Mouse (Mus musculus): ENCODE measurements at regions not wholly inside any gene's neighbourhood (a gene's known extent, or its start where the extent isn't known, plus 50 kb on each side); places are given as distances from the start of the nearest gene placed in this dataset.
"Not testable (repeated sequence)": the region's sequence is repeated elsewhere in the genome, so short reads cannot be mapped to it uniquely, and the experiment has no call there.

DNA sequence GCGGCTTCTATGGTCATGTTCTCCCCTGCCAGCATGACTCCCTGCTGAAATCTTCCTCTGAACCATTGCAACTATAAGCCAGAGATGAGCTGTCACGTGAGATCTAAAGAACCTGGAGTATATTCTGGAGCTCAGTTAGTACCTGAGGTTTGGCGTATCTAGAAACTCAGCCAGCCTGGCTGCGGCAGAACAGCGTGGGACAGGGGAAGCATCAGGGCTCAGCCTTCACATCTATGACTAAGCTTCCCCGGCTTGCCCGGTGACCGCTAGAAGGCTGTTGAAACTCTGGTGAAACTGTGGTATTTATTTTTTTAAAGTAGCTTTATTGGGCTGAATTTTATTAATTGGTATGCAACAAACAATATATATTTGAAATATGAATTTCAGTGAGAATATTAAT lies 134.3 kb downstream of the Dll1 start:
- H3K4me3 ChIP-seq (replicated peaks) = no peak overlapping the region
- H3K36me3 ChIP-seq = no peaks in the 10 kb centered on the region
- no peak overlapping the region for H3K27ac ChIP-seq
- H3K4me1 ChIP-seq (replicated peaks) = peaks cover 4% of the 10 kb centered on the region
- H3K9me3 ChIP-seq = no peaks in the 10 kb centered on the region
- H3K9ac ChIP-seq (replicated peaks) = no peak overlapping the region
- no peak overlapping the region for H3K4me2 ChIP-seq (replicated peaks)
- peaks cover 6% of the 10 kb centered on the region; the same call in 1 of the 2 replicates for H3K27me3 ChIP-seq
- no peak for ATAC-seq
- WGBS = 87% methylated on average over 8 of the region's 8 CpGs

DNA sequence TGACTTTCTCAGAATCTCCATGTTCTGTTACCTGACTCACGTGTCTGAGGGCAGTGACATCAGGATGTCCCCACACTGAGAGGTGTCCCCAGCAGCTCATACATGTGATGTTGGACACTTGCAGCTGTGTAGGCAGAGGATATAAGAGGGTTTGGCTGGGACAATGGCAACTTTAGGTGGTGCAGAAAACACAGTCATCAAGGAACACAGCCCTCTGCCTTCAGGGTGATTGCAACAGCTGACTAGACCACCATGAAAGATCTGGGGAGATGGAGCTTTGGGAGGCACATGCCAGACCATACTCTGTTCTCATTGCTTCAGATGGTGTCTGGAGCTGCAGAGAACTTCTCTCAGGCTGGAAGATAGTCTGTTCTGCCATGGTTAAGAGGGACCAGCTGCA lies 135.2 kb downstream of the Dll1 start:
- H3K9me3 ChIP-seq = no peaks in the 10 kb centered on the region
- no peak overlapping the region for H3K4me2 ChIP-seq (replicated peaks)
- no peak for ATAC-seq
- H3K27ac ChIP-seq = no peak overlapping the region
- H3K4me3 ChIP-seq (replicated peaks) = no peak overlapping the region
- H3K27me3 ChIP-seq = peaks cover 6% of the 10 kb centered on the region; the same call in 1 of the 2 replicates
- no peak overlapping the region for H3K9ac ChIP-seq (replicated peaks)
- 97% methylated on average over 1 of the region's 1 CpGs for WGBS
- no peaks in the 10 kb centered on the region for H3K36me3 ChIP-seq
- H3K4me1 ChIP-seq (replicated peaks) = no peaks in the 10 kb centered on the region

DNA sequence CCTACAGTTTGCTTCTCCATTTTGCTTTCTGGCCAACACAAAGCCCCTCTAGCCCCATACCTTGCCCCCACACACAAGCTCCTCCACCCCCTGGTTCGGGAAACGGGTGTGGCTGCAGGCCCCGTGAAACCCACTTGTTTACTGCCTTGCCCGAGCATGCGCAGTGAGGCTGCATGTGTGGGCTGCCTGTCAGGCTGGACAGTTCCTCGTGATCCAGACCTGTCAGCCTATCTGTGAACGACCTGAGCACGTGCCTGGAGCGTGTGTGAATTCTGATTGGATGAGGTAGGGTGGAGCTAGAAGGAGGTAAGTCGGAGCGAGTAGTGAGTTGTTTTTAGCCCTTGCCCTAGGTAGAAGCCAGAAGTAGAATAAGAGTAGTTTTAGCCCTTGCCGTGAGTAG lies 136.0 kb downstream of the Dll1 start:
- not testable (repeated sequence) for H3K4me3 ChIP-seq (replicated peaks); H3K36me3 ChIP-seq; H3K27ac ChIP-seq; H3K9me3 ChIP-seq; H3K4me2 ChIP-seq (replicated peaks); H3K27me3 ChIP-seq; H3K9ac ChIP-seq (replicated peaks); H3K4me1 ChIP-seq (replicated peaks); ATAC-seq
- WGBS = 74% methylated on average over 12 of the region's 12 CpGs

DNA sequence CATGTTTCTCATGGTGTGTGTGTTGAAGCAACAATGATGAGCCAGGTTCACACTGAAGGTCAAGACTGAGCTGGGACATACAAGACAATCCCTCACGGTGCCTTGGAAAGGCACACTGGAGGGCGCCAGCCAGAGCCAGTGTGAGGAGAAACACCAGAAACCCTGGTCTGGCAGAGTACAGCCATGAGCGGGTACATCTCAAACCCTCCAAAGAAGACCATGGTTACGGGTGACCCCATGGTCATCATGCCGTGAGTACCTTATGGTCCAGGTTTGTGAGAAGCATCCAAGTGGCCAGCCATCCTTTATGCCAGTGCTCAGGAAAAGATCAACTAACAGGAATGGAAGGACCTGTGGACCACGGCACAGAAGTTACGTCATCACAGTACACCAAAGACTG lies 136.7 kb downstream of the Dll1 start:
- 98% methylated on average over 7 of the region's 7 CpGs for WGBS
- H3K4me2 ChIP-seq (replicated peaks) = no peak overlapping the region
- H3K27me3 ChIP-seq = peaks cover 6% of the 10 kb centered on the region; the same call in 1 of the 2 replicates
- no peaks in the 10 kb centered on the region for H3K9me3 ChIP-seq
- no peak for ATAC-seq
- H3K9ac ChIP-seq (replicated peaks) = no peak overlapping the region
- H3K4me1 ChIP-seq (replicated peaks) = no peaks in the 10 kb centered on the region
- no peaks in the 10 kb centered on the region for H3K36me3 ChIP-seq
- no peak overlapping the region for H3K27ac ChIP-seq
- H3K4me3 ChIP-seq (replicated peaks) = no peak overlapping the region

DNA sequence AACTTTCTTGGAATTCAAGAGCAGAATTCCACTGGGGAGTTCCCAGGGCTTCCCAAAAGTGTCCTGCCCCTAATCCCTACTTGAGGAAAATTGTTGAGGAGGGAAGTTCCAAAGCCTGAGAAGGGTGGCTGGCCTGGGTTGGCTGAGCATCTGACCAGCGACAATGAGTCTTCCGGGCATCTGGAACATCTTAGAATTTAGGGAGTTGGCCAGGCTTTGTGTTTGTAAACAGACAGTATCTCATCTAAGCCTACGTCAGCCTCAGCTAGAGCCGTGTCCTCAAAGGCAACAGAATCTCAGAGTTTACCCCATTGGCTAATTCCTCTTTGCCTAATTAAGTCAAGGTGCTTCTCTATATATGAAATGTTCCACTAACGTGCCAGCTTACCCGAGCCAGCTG lies 141.6 kb downstream of the Dll1 start:
- ATAC-seq = no peak
- WGBS = 86% methylated on average over 6 of the region's 6 CpGs
- H3K4me2 ChIP-seq (replicated peaks) = no peak overlapping the region
- no peak overlapping the region for H3K9ac ChIP-seq (replicated peaks)
- H3K4me1 ChIP-seq (replicated peaks) = no peaks in the 10 kb centered on the region
- H3K36me3 ChIP-seq = no peaks in the 10 kb centered on the region
- H3K4me3 ChIP-seq (replicated peaks) = no peak overlapping the region
- H3K27ac ChIP-seq = no peak overlapping the region
- H3K27me3 ChIP-seq = 0 out of 2 replicates have a peak, but pooled peaks cover 5% of the 10 kb centered on the region
- H3K9me3 ChIP-seq = no peaks in the 10 kb centered on the region

DNA sequence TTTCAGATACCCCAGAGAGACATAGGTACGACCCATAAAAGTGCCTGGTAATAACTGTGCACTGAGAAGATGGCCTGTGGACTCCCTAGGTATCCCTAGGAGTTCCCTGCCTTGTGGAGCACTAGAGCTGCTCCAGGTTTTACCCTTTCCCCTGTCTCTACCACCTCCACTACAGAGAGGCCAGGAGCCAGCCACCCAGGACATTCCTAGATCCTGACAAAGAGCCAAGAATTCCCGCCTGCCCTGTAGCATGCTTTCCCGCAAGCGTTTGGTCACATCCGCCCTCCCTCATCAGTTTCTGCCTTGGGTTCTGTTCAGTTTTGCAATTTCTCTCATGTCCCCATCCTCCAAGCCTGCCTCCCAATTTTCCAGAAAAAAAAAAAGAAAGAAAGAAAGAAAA lies 145.5 kb downstream of the Dll1 start:
- Histone ChIP-seq H3K27me3 (0 out of 2 replicates have a peak, but pooled peaks cover 3% of the 10 kb centered on the region), H3K27ac (no peak overlapping the region), H3K9me3 (no peaks in the 10 kb centered on the region), H3K9ac (replicated peaks) (no peak overlapping the region), H3K4me1 (replicated peaks) (no peaks in the 10 kb centered on the region), H3K36me3 (no peaks in the 10 kb centered on the region), H3K4me2 (replicated peaks) (no peak overlapping the region), H3K4me3 (replicated peaks) (no peak overlapping the region)
- WGBS = 85% methylated on average over 5 of the region's 5 CpGs
- no peak for ATAC-seq

DNA sequence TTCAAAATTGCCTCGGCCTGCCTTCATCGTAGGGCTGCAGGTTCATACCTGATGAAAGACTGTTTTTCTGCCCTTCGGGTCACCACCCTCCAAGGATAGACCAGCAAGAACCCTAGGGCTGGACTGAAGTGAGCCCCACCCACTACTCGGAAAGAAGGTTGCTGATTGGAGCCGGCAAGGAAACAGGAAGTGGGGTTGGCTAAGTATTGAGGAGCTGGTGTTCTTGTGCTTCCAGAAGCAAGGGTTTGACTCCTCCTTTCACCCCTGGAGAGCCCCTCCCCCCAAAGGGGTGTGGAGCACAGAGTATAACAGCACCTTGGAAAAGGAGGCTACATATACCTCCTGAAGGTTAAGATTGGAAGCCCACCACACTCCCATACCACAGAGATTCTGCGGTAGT lies 147.5 kb downstream of the Dll1 start:
- no peak overlapping the region for H3K4me3 ChIP-seq (replicated peaks)
- no peaks in the 10 kb centered on the region for H3K36me3 ChIP-seq
- no peaks in the 10 kb centered on the region for H3K9me3 ChIP-seq
- no peaks in the 10 kb centered on the region for H3K4me1 ChIP-seq (replicated peaks)
- 0 out of 2 replicates have a peak, but pooled peaks cover 3% of the 10 kb centered on the region for H3K27me3 ChIP-seq
- no peak overlapping the region for H3K4me2 ChIP-seq (replicated peaks)
- no peak for ATAC-seq
- no peak overlapping the region for H3K27ac ChIP-seq
- WGBS = 84% methylated on average over 6 of the region's 6 CpGs
- no peak overlapping the region for H3K9ac ChIP-seq (replicated peaks)

DNA sequence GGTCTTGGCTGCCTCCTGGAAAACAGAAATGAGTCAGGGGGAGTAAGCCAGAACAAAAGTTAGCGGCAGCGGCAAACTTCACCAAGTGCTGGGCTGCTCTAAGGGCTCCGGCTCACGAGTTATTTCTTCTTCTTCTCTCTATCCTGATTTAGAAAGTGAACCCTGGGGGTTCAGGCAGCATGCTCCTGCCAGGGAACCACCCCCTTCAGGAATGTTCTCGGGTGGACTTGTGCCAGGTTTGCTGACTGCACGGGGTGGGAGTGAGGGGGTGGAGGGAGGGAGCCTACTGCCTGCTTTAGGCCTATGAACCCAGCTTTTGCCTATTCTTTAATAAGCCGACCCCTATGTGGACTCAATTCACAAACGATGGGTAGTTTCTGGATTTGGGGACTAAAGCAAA lies 148.6 kb downstream of the Dll1 start:
- ATAC-seq = no peak
- Histone ChIP-seq H3K4me2 (replicated peaks) (no peak overlapping the region), H3K27me3 (no peaks in the 10 kb centered on the region), H3K27ac (no peak overlapping the region), H3K4me1 (replicated peaks) (no peaks in the 10 kb centered on the region), H3K9ac (replicated peaks) (no peak overlapping the region), H3K4me3 (replicated peaks) (no peak overlapping the region), H3K36me3 (no peaks in the 10 kb centered on the region), H3K9me3 (no peaks in the 10 kb centered on the region)
- 82% methylated on average over 8 of the region's 8 CpGs for WGBS

DNA sequence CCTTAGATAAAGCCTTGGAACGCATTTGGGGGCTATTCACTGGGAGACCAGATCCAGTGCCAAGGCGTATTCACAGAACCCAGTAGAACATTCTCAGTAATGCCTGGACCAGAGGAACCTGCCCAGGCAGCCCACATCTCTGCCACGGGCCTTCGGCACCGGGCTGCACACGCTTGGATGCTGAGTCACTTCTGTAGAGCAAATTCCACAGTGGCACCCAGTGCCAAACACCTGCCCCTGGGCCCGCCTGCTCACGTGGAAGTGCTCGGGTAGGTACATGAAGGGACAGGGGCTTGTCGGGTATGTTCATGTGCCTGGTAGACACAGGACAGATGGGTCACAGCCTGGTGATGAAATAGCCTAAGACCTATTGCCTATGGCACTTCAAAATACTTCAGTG lies 152.8 kb downstream of the Dll1 start:
- 95% methylated on average over 10 of the region's 10 CpGs for WGBS
- ATAC-seq = no peak
- Histone ChIP-seq H3K36me3 (no peaks in the 10 kb centered on the region), H3K9ac (replicated peaks) (no peak overlapping the region), H3K27ac (no peak overlapping the region), H3K4me1 (replicated peaks) (no peaks in the 10 kb centered on the region), H3K27me3 (no peaks in the 10 kb centered on the region), H3K4me3 (replicated peaks) (no peak overlapping the region), H3K4me2 (replicated peaks) (no peak overlapping the region), H3K9me3 (no peaks in the 10 kb centered on the region)

DNA sequence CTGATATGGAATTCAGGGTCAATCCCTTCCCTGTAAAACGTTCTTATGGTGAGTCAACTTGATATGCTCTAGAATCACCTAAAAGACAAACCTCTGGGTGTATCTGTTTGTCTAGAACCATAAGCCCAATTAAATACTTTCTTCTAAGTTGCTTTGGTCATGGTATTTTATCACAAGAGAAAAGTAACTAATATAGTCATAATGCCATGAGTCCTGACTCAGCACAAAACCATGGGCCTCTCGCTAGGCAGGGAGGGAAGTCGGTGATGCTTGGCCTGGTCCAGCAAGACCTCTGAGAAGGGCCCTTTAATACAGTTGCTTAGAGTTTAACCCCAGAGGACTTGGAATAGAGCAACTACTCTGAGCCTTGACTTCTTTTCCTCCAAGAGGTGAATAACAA lies 153.7 kb downstream of the Dll1 start:
- H3K4me2 ChIP-seq (replicated peaks) = no peak overlapping the region
- 81% methylated on average over 3 of the region's 3 CpGs for WGBS
- no peaks in the 10 kb centered on the region for H3K4me1 ChIP-seq (replicated peaks)
- H3K36me3 ChIP-seq = no peaks in the 10 kb centered on the region
- no peak overlapping the region for H3K4me3 ChIP-seq (replicated peaks)
- ATAC-seq = no peak
- no peaks in the 10 kb centered on the region for H3K27me3 ChIP-seq
- no peak overlapping the region for H3K9ac ChIP-seq (replicated peaks)
- H3K27ac ChIP-seq = no peak overlapping the region
- H3K9me3 ChIP-seq = no peaks in the 10 kb centered on the region

DNA sequence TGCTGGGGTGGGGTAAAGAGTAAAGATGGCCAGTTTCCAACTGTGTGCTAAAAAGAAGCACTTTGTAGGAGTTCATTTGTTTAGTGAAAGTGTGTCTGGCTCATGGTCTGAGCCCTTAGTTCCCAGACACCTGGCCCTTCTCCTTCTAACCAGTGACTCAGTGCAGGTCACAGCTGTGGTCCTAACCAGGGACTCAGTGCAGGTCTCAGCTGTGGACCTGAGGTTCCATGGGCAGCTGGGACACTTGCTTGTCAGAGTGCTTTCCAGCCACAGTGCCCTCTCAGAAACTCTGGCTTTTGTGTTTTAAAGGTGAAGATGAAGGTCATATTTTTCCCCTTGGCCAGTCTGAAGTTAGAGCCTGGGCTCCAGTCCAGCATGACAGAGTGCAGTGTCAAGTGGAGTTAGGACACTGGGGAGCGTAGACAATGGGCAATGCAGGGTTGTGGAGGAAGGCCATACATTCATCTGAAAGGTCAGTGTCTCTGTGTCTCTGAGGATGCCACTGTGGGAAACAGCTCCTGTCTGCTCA lies 162.5 kb downstream of the Dll1 start:
- H3K4me3 ChIP-seq (replicated peaks) = no peak overlapping the region
- H3K27ac ChIP-seq = no peak overlapping the region
- no peak overlapping the region for H3K4me2 ChIP-seq (replicated peaks)
- no peaks in the 10 kb centered on the region for H3K9me3 ChIP-seq
- ATAC-seq = no peak
- no peaks in the 10 kb centered on the region for H3K27me3 ChIP-seq
- WGBS = 87% methylated on average over 1 of the region's 1 CpGs
- no peaks in the 10 kb centered on the region for H3K4me1 ChIP-seq (replicated peaks)
- no peak overlapping the region for H3K9ac ChIP-seq (replicated peaks)
- H3K36me3 ChIP-seq = no peaks in the 10 kb centered on the region

DNA sequence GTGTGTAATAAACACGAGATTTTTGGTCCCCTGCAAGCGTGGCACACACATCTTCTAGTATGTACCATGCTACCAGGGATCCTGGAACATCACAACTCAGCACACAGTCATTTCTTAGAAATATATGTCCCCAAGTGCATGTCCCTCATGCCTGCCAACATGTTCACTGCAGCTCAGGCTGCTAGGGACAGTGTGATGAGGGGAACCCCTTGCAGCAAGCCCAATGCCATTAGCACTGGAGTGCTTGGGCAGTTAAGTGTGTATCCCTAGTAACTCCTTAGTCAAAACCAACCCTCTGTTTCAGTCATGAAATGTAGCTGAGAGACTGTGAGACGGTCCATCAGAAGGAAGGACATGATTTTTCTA lies 167.5 kb upstream of the Gm3448 start:
- WGBS = 32% methylated on average over 3 of the region's 3 CpGs
- H3K4me2 ChIP-seq (replicated peaks) = peak overlapping the region; percentile 56
- H3K9ac ChIP-seq (replicated peaks) = peak overlapping the region; percentile 54
- H3K36me3 ChIP-seq = no peaks in the 10 kb centered on the region
- H3K27me3 ChIP-seq = no peaks in the 10 kb centered on the region
- no peaks in the 10 kb centered on the region for H3K9me3 ChIP-seq
- H3K4me1 ChIP-seq (replicated peaks) = peaks cover 23% of the 10 kb centered on the region
- H3K27ac ChIP-seq = peak overlapping the region; percentile 84
- H3K4me3 ChIP-seq (replicated peaks) = peak overlapping the region; percentile 35
- peak; percentile 53 for ATAC-seq

DNA sequence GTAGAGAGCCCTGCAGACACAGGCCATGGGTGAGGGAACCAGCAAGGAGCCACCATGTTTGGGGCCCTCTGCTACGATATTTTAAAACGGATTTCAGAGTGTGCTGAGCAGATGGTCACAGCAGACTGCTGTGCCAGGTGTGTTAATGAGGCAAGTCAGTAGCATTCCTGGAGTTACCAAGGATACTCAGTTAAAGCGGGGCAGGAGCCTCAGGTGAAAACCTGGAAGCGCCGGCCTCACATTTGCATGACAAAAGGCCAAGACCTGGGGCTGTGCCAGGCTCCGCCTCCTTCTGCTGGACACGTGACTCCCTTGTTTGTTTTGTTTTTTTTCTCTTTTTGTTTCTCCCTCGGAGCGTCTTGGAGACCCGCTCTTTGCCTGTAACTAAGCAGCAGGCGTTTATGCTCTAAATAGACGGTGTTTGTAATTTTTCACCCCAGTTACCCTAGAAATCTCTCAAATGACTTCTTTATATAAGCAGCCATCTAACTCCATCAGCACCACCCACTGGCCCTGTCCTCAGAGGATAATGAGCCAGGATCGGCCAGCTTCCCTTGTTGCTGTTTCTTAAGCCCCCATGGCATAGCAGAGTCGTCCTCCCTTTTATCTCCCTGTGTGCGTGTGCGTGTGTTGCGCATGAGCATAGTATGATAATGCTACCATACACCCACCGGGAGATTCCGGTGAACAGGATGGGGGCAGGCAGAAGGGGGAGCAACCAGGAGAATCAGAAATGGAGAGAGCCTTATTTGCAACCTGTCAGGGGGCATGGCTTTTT lies 166.9 kb upstream of the Gm3448 start:
- Histone ChIP-seq H3K9me3 (no peaks in the 10 kb centered on the region), H3K9ac (replicated peaks) (peak overlapping the region; percentile 54), H3K4me2 (replicated peaks) (peak overlapping the region; percentile 56), H3K4me3 (replicated peaks) (peak overlapping the region; percentile 35), H3K27me3 (peaks cover 4% of the 10 kb centered on the region; the same call in 1 of the 2 replicates), H3K4me1 (replicated peaks) (peaks cover 23% of the 10 kb centered on the region), H3K27ac (peak overlapping the region; percentile 84), H3K36me3 (no peaks in the 10 kb centered on the region)
- ATAC-seq = peak; percentile 86
- under 1% methylated on average over 19 of the region's 19 CpGs for WGBS
